Mouse (Mus musculus) liver, embryonic 14.5 days (tissue): ENCODE measurements around the gene Ptprr. TPM values are rescaled to one million over a fixed set of nuclear protein-coding genes. Genes with fewer than 3 reads are reported as not detected.

ENCODE experiments used
- ATAC-seq: fragments of 200-750 bp; cut with Nextera tagmentation; 2 replicates; pipeline ENCODE4 v1.8.0; 2017; ENCODE audit warnings: moderate number of reproducible peaks, mild to moderate bottlenecking, moderate library complexity; ENCODE audit not compliant: insufficient read depth
- DNase-seq, 3 experiments: peaks; one replicate each; pipeline ENCODE4 v3.0.0-alpha.2; 2012 to 2013; ENCODE audit warnings: low read depth in 3 of 3, low spot score in 3 of 3
- H3K27ac ChIP-seq: fragments of 300-500 bp; sonication (generic); 2 replicates; pipeline ENCODE4 v1.5.1; 2014; ENCODE audit warnings: moderate library complexity, mild to moderate bottlenecking, control low read depth, inconsistent platforms
- H3K27me3 ChIP-seq: fragments of 300-500 bp; sonication (generic); 2 replicates; pipeline ENCODE4 v1.6.1; 2014; ENCODE audit warnings: mild to moderate bottlenecking, low read length, moderate library complexity; ENCODE audit not compliant: control insufficient read depth, insufficient read depth
- H3K36me3 ChIP-seq: fragments of 300-500 bp; sonication (generic); replicated peaks from 2 replicates; pipeline ENCODE4 v1.6.1; 2014; ENCODE audit warnings: low read depth; ENCODE audit not compliant: control insufficient read depth, insufficient read depth
- H3K4me1 ChIP-seq, 2 experiments: fragments of 200-500 bp in 1 of 2; fragments of 300-500 bp in 1 of 2; sonication (generic) in 1 of 2; replicated peaks; 2 replicates each; pipeline ENCODE4 v1.6.1; 2012 to 2014; ENCODE audit warnings: antibody characterized with exemption in 1 of 2, inconsistent platforms in 1 of 2, low read length in 1 of 2; ENCODE audit not compliant: control insufficient read depth in 2 of 2, insufficient read depth in 2 of 2
- H3K4me2 ChIP-seq: fragments of 300-500 bp; sonication (generic); 2 replicates; pipeline ENCODE4 v1.6.1; 2014; ENCODE audit warnings: low read depth, mild to moderate bottlenecking, control low read depth, moderate library complexity
- H3K4me3 ChIP-seq, 2 experiments: fragments of 200-500 bp in 1 of 2; fragments of 300-500 bp in 1 of 2; sonication (generic) in 1 of 2; 2 replicates each; pipeline ENCODE4 v1.5.1; 2012 to 2014; ENCODE audit warnings: low read depth in 2 of 2, low read length in 2 of 2, mild to moderate bottlenecking in 2 of 2, control low read depth in 1 of 2, inconsistent platforms in 1 of 2, moderate library complexity in 1 of 2; ENCODE audit not compliant: insufficient read depth in 1 of 2
- H3K9ac ChIP-seq: fragments of 300-500 bp; sonication (generic); replicated peaks from 2 replicates; pipeline ENCODE4 v1.6.1; 2014; ENCODE audit warnings: mild to moderate bottlenecking, control low read depth, moderate library complexity
- H3K9me3 ChIP-seq: fragments of 300-500 bp; sonication (generic); 2 replicates; pipeline ENCODE4 v1.6.1; 2016; ENCODE audit warnings: low read length, mixed read lengths; ENCODE audit not compliant: control insufficient read depth
- CTCF ChIP-seq: IDR thresholded peaks from 2 replicates; pipeline ENCODE4 v1.5.1; 2016; ENCODE audit warnings: antibody characterized with exemption, low read depth, control low read depth
- EP300 ChIP-seq: IDR thresholded peaks from 2 replicates; pipeline ENCODE4 v1.6.1; 2016; ENCODE audit warnings: antibody characterized with exemption, low read depth
- WGBS: fragments of 180-500 bp; shearing (Covaris S2); extraction: QIAGEN DNeasy Blood & Tissue Kit; methylation state at CpG from one replicate; pipeline ENCODE4 v1.1.7; 2014; ENCODE audit not compliant: insufficient replicate concordance; 5-methylcytosine and 5-hydroxymethylcytosine counted together
- polyA plus RNA-seq, 2 experiments: library from polyadenylated mRNA; depleted of rRNA in 1 of 2; stranded (reverse) in 1 of 2; unstranded in 1 of 2; fragments of >200 nt; fragmentation: Nextera tagmentation in 1 of 2; extraction: Ambion mirVana in 1 of 2; gene quantifications; 2 replicates each; pipeline versions ENCODE4 v1.2.1 to v1.2.3; 2012 to 2014

Gene Ptprr
- polyA plus RNA-seq, 2 experiments: 0.03 to 0.19 TPM

GRCm38 (mm10) chr10:116242200-116242599 is 224.2 kb downstream of the Ptprr start:
- H3K4me1 ChIP-seq: peaks cover 0 to 2% of the 10 kb centered on the region in 2 experiments; a peak in 1 of 4 replicates
- H3K27ac ChIP-seq: no peak overlapping the region
- no peaks in the 10 kb centered on the region for H3K9me3 ChIP-seq
- no peak overlapping the region for H3K4me2 ChIP-seq
- ATAC-seq (no peak), DNase-seq (no peak)
- TF ChIP-seq EP300 (no peak), CTCF (no peak)
- H3K4me3 ChIP-seq: no peak overlapping the region
- WGBS: 43% methylated on average over 7 of the region's 7 CpGs
- no peaks in the 10 kb centered on the region for H3K36me3 ChIP-seq
- H3K9ac ChIP-seq: no peak overlapping the region
- no peaks in the 10 kb centered on the region for H3K27me3 ChIP-seq

- DNase-seq (no peak), ATAC-seq (no peak)
- peaks cover 0 to 2% of the 10 kb centered on the region in 2 experiments; a peak in 1 of 4 replicates for H3K4me1 ChIP-seq
- no peak overlapping the region for H3K9ac ChIP-seq
- H3K27ac ChIP-seq: no peak overlapping the region
- TF ChIP-seq CTCF: no peak
- no peak for TF ChIP-seq EP300
- H3K4me2 ChIP-seq: no peak overlapping the region
- no peaks in the 10 kb centered on the region for H3K27me3 ChIP-seq
- H3K36me3 ChIP-seq: no peaks in the 10 kb centered on the region
- no peak overlapping the region for H3K4me3 ChIP-seq
- WGBS: 36% methylated on average over 7 of the region's 7 CpGs
- no peaks in the 10 kb centered on the region for H3K9me3 ChIP-seq
Measured at GRCm38 (mm10) chr10:116243373-116243772, 225.4 kb downstream of the Ptprr start.

GRCm38 (mm10) chr10:116245632-116246031 is 227.6 kb downstream of the Ptprr start:
- TF ChIP-seq EP300: no peak
- no peak for TF ChIP-seq CTCF
- ATAC-seq (no peak), DNase-seq (no peak)
- H3K4me1 ChIP-seq: peaks cover 0 to 2% of the 10 kb centered on the region in 2 experiments; a peak in 1 of 4 replicates
- H3K27ac ChIP-seq: no peak overlapping the region
- WGBS: 17% methylated on average over 2 of the region's 2 CpGs
- H3K27me3 ChIP-seq: no peaks in the 10 kb centered on the region
- H3K9me3 ChIP-seq: no peaks in the 10 kb centered on the region
- no peak overlapping the region for H3K9ac ChIP-seq
- H3K36me3 ChIP-seq: no peaks in the 10 kb centered on the region
- no peak overlapping the region for H3K4me2 ChIP-seq
- H3K4me3 ChIP-seq: no peak overlapping the region

- H3K4me1 ChIP-seq: peaks cover 0 to 8% of the 10 kb centered on the region in 2 experiments; a peak in 3 of 4 replicates
- H3K4me3 ChIP-seq: no peak overlapping the region
- H3K9me3 ChIP-seq: no peaks in the 10 kb centered on the region
- H3K36me3 ChIP-seq: no peaks in the 10 kb centered on the region
- 59% methylated on average over 7 of the region's 7 CpGs for WGBS
- H3K27ac ChIP-seq: no peak overlapping the region
- H3K27me3 ChIP-seq: no peaks in the 10 kb centered on the region
- ATAC-seq (no peak), DNase-seq (no peak)
- no peak overlapping the region for H3K9ac ChIP-seq
- H3K4me2 ChIP-seq: no peak overlapping the region
- TF ChIP-seq EP300 (no peak), CTCF (no peak)
Measured at GRCm38 (mm10) chr10:116252668-116253067, 234.7 kb downstream of the Ptprr start.

GRCm38 (mm10) chr10:116253972-116254371 is 236.0 kb downstream of the Ptprr start:
- no peaks in the 10 kb centered on the region for H3K36me3 ChIP-seq
- 15% methylated on average over 6 of the region's 6 CpGs for WGBS
- no peak overlapping the region for H3K9ac ChIP-seq

More at GRCm38 (mm10) chr10:116253972-116254371, 236.0 kb downstream of the Ptprr start:
- H3K4me1 ChIP-seq: peaks cover 0 to 8% of the 10 kb centered on the region in 2 experiments; a peak in 3 of 4 replicates
- H3K4me2 ChIP-seq: no peak overlapping the region
- no peak overlapping the region for H3K27ac ChIP-seq
- no peak for DNase-seq
- no peak for TF ChIP-seq CTCF
- TF ChIP-seq EP300: no peak
- no peak overlapping the region for H3K4me3 ChIP-seq
- ATAC-seq: no peak
- no peaks in the 10 kb centered on the region for H3K27me3 ChIP-seq
- no peaks in the 10 kb centered on the region for H3K9me3 ChIP-seq
